Mouse (Mus musculus): ENCODE measurements around the gene Gm10974. TPM values are rescaled to one million over a fixed set of nuclear protein-coding genes. Genes with fewer than 3 reads are reported as not detected.

The Gm10974 gene
- polyA plus RNA-seq, 1 experiment from 2014 or later, result not detected

DNA sequence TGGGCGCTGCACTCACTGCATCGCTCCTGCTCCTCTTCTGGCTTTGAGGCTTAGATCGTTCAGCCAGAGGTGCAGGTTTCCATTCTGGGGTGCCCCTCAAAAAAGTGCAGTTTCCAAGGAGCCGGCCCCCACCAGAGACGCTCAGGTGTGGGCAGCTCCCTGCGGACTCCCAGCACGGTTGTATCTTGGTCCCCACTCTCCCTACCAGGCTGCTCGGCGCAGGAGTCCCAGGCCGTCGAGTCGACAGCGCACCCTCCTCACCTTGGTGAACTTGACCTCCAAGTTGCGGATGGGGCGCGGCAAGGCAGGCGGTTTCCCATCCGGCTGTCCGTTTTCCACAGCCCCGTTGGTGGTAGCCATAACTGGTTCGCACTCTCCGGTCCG is 61.3 kb downstream of the Gm10974 start:
- WGBS, result 4% methylated on average over 23 of the region's 23 CpGs
- ATAC-seq (replicated peaks; ENCODE audit: low FRiP score) (no peak), DNase-seq (ENCODE audit: low spot score) (no peak)
- Histone ChIP-seq H3K36me3 (ENCODE audit: control insufficient read depth, insufficient read depth, low read length) (no peaks in the 10 kb centered on the region), H3K9me3 (ENCODE audit: control insufficient read depth, low read length) (no peaks in the 10 kb centered on the region), H3K27ac (ENCODE audit: low read depth, low read length) (no peak overlapping the region), H3K4me3 (ENCODE audit: low read depth, low read length) (peak overlapping the region; percentile 50), H3K27me3 (replicated peaks; ENCODE audit: control insufficient read depth, insufficient read depth, low read length) (peaks cover 62% of the 10 kb centered on the region), H3K9ac (ENCODE audit: low read depth, low read length) (no peak overlapping the region), H3K4me1 (replicated peaks; ENCODE audit: control insufficient read depth, insufficient read depth, low read length) (peaks cover 6% of the 10 kb centered on the region; the same call in 1 of the 2 replicates), H3K4me2 (peak overlapping the region; percentile 73)

DNA sequence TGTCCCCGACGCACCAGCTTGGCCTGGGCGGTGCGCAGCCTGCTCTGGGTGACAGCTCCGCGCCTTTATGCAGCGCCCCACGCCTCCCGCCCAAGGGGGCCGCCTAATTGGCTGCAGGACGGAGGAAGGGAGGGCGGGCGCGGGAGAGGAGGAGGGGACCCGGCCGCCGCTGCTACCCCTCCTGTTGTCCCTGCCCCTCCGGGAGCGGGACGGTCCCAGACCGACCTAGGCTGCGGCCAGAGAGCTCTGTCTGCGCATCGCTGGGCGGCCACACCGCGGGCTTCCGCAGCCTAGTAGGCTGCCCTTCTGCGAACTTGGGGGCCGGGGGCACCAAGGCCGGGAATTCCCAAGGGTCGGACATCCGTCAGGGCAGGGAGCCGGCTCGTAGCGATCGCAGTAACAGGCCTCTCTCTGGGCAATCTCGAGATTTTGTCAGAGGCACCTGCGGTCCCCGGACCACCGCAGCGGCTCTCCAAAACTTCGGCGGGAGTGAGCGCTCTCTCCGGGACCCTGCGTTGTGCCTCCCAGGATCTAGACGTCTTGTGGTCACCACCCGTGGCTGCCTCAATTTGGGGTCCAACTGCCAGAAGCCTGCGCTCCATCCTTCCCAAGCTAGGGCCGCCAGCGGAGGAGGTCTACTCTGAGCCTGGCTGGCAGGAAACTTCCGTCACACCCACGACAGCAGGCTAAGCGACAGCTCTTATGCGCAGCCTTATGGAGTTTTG is 61.9 kb downstream of the Gm10974 start, which contains the start of gene Aldh1a3:
Aldh1a3 (minus strand) TSS at position 81 of the 725 bp plus-strand sequence.
- H3K9me3 ChIP-seq (ENCODE audit: control insufficient read depth, low read length), result no peaks in the 10 kb centered on the region
- H3K4me1 ChIP-seq (replicated peaks; ENCODE audit: control insufficient read depth, insufficient read depth, low read length), result peaks cover 6% of the 10 kb centered on the region; the same call in 1 of the 2 replicates
- under 1% methylated on average over 53 of the region's 56 CpGs for WGBS
- DNase-seq (ENCODE audit: low spot score) (no peak), ATAC-seq (replicated peaks; ENCODE audit: low FRiP score) (peak; percentile 36; the same call in 1 of the 2 replicates)
- no peak within 1 kb of the TSS for H3K9ac ChIP-seq (ENCODE audit: low read depth, low read length)
- peak within 1 kb of the TSS; percentile 50 for H3K4me3 ChIP-seq (ENCODE audit: low read depth, low read length)
- no peak within 1 kb of the TSS for H3K27ac ChIP-seq (ENCODE audit: low read depth, low read length)
- no peaks in the 10 kb centered on the region for H3K36me3 ChIP-seq (ENCODE audit: control insufficient read depth, insufficient read depth, low read length)
- peak within 1 kb of the TSS; percentile 73 for H3K4me2 ChIP-seq
- H3K27me3 ChIP-seq (replicated peaks; ENCODE audit: control insufficient read depth, insufficient read depth, low read length), result peaks cover 62% of the 10 kb centered on the region

DNA sequence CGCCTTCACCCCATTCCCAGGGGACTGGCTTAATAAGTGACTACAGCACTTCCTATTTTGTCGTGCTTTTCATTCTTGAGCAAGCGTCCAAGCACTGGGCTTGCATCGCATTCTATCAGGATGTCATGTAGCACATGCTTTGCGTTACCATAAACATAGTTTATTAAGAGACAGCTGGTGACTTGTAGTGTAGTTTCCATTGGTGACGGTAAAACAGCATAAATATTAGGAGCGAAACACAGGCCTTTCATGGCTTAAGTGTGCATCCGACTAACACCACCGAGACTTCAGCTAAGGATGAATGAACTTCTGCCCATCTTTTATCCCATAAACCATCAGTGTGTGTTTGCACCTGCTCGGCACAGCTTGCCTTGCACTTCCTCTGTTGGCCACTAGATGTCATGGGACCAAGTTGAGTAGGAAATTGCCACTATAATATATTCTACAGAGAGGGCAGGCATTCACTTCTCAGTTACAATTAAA is 68.8 kb downstream of the Gm10974 start:
- DNase-seq (ENCODE audit: low spot score) (no peak), ATAC-seq (replicated peaks; ENCODE audit: low FRiP score) (no peak)
- H3K4me3 ChIP-seq (ENCODE audit: low read depth, low read length), result no peak overlapping the region
- no peaks in the 10 kb centered on the region for H3K9me3 ChIP-seq (ENCODE audit: control insufficient read depth, low read length)
- H3K4me1 ChIP-seq (replicated peaks; ENCODE audit: control insufficient read depth, insufficient read depth, low read length), result no peaks in the 10 kb centered on the region
- no peak overlapping the region for H3K9ac ChIP-seq (ENCODE audit: low read depth, low read length)
- peaks cover 6% of the 10 kb centered on the region for H3K27me3 ChIP-seq (replicated peaks; ENCODE audit: control insufficient read depth, insufficient read depth, low read length)
- H3K36me3 ChIP-seq (ENCODE audit: control insufficient read depth, insufficient read depth, low read length), result no peaks in the 10 kb centered on the region
- H3K4me2 ChIP-seq, result no peak overlapping the region
- H3K27ac ChIP-seq (ENCODE audit: low read depth, low read length), result no peak overlapping the region
- WGBS, result 46% methylated on average over 10 of the region's 10 CpGs

Small RNA genes lying within 50 kb of the gene (microRNA-seq; reads per million reads assigned to microRNA genes)
- not detected for gene Mir7057 (ENCODE audit: borderline number of aligned reads)

Other genes with a start within 250 kb of the Gm10974 start
- 8.9 and 9.3 TPM in 2 replicates for gene Lrrk1, start 22.4 kb downstream of the Gm10974 start, polyA plus RNA-seq (2014; fragmentation: Nextera tagmentation; extraction: Ambion mirVana)
- 2.9 TPM in 2 replicates for gene Aldh1a3, start 61.6 kb downstream of the Gm10974 start, polyA plus RNA-seq (2014; fragmentation: Nextera tagmentation; extraction: Ambion mirVana)

Measured in liver, embryonic 11.5 days (tissue).